Mouse (Mus musculus) heart, adult 2 months (tissue): Measurements from ENCODE around the gene Msrb3.

Source experiments
- CTCF ChIP-seq: fragments of 200-600 bp; IDR thresholded peaks from 2 replicates; pipeline ENCODE4 v1.8.1; 2022; ENCODE audit warnings: antibody characterized with exemption, mild to moderate bottlenecking, moderate library complexity
- EP300 ChIP-seq: fragments of 200-500 bp; IDR thresholded peaks from 2 replicates; pipeline ENCODE4 v1.6.1; 2011; ENCODE audit warnings: low read depth, low read length, control low read depth; ENCODE audit not compliant: insufficient read depth

DNA sequence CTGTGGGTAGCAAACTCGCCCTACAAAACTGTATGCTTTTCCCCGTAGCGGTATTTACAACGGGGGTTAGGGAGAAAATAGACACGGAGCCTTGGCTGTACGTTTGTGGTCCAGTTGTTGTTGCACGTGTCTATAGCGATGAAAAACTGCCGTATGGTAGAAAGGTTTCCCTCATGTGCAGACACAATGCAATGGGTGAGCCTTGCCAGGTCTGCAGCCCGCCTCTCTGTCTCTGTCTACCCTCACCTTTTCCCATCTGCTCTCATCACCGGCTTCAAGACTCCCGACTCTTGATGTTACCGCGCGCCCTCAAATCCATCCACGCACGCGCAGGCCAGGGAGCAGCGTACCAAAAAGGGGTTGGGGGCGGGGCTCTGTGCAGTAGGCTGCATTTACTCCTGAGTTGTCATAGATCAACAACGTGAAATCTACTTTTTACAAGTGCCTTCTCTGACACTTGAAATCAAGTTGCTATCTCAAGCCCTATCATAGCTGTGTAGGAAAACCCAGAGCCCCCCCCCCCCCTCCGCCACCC lies 29.6 kb downstream of the Msrb3 start:
- TF ChIP-seq EP300 = no peak
- no peak for TF ChIP-seq CTCF
